28 mouse cellular contexts compared by ENCODE assay signal in genomic region chr9:72878656-72879055, GRCm38 (mm10). TPM values are rescaled to one million over a fixed set of nuclear protein-coding genes. Genes with fewer than 3 reads are reported as not detected.
DNase-seq lines count a peak whose midpoint lies in the region; ATAC-seq and TF ChIP-seq lines count a peak whose summit lies in the region.
"Had no signal": no experiment of that assay in that cellular context is flagged by ENCODE, and none has a peak within 500 bp of the region (broad histone marks: within the 10 kb centered on the region; RNA-seq: fewer than 3 reads in every experiment).

No protein-coding gene starts in this region.

- H3K4me1 ChIP-seq in hindbrain, embryonic 10.5 days (replicated peaks): peaks cover 71% of the 10 kb centered on the region
- H3K4me1 ChIP-seq in hindbrain, embryonic 14.5 days (replicated peaks; ENCODE audit: control insufficient read depth, insufficient read depth, low read length): peaks cover 17% of the 10 kb centered on the region
- H3K4me1 ChIP-seq in midbrain, embryonic 10.5 days: peaks cover 73% of the 10 kb centered on the region
- H3K4me1 ChIP-seq in midbrain, postnatal 0 days (ENCODE audit: insufficient read depth, low read length): 0 out of 2 replicates have a peak, but pooled peaks cover 3% of the 10 kb centered on the region
- H3K4me1 ChIP-seq in embryonic facial prominence, embryonic 13.5 days: peaks cover 58% of the 10 kb centered on the region

- no peak for ATAC-seq in hindbrain, embryonic 14.5 days (ENCODE audit: low FRiP score)
- ATAC-seq in midbrain, postnatal 0 days (ENCODE audit: low FRiP score): no peak
- ATAC-seq in embryonic facial prominence, embryonic 13.5 days (ENCODE audit: insufficient number of reproducible peaks, insufficient read depth, low FRiP score, low TSS enrichment, low read depth): no peak
- ATAC-seq: activated CD4-positive, CD25-positive, alpha-beta regulatory T cell, adult 4 months; liver, postnatal 0 days had no signal

- H3K27ac ChIP-seq in hindbrain, embryonic 10.5 days: peak overlapping the region; percentile 93
- H3K27ac ChIP-seq in hindbrain, embryonic 14.5 days: no peak overlapping the region
- peak overlapping the region; percentile 91 for H3K27ac ChIP-seq in midbrain, embryonic 10.5 days (replicated peaks)
- H3K27ac ChIP-seq in midbrain, postnatal 0 days (ENCODE audit: low read depth, low read length): no peak overlapping the region
- peak overlapping the region; percentile 72; the same call in 1 of the 2 replicates for H3K27ac ChIP-seq in embryonic facial prominence, embryonic 13.5 days
- H3K27ac ChIP-seq: hindbrain, embryonic 15.5 days; left cerebral cortex, adult 2 months had no signal

- no peaks in the 10 kb centered on the region for H3K9me3 ChIP-seq in hindbrain, embryonic 10.5 days
- H3K9me3 ChIP-seq in hindbrain, embryonic 14.5 days (ENCODE audit: control insufficient read depth, low read length): no peaks in the 10 kb centered on the region
- no peaks in the 10 kb centered on the region for H3K9me3 ChIP-seq in midbrain, embryonic 10.5 days (replicated peaks)
- H3K9me3 ChIP-seq in midbrain, postnatal 0 days (ENCODE audit: low read length): no peaks in the 10 kb centered on the region
- H3K9me3 ChIP-seq in embryonic facial prominence, embryonic 13.5 days: no peaks in the 10 kb centered on the region
- H3K9me3 ChIP-seq: forebrain, embryonic 12.5 days; heart, embryonic 12.5 days; hindbrain, embryonic 15.5 days had no signal

- H3K27me3 ChIP-seq in hindbrain, embryonic 10.5 days (ENCODE audit: insufficient read depth, poor library complexity, severe bottlenecking): no peaks in the 10 kb centered on the region
- no peaks in the 10 kb centered on the region for H3K27me3 ChIP-seq in hindbrain, embryonic 14.5 days (ENCODE audit: control insufficient read depth, insufficient read depth, low read length)
- no peaks in the 10 kb centered on the region for H3K27me3 ChIP-seq in midbrain, embryonic 10.5 days (ENCODE audit: low read depth, poor library complexity, severe bottlenecking)
- no peaks in the 10 kb centered on the region for H3K27me3 ChIP-seq in midbrain, postnatal 0 days (ENCODE audit: insufficient read depth, low read length)
- no peaks in the 10 kb centered on the region for H3K27me3 ChIP-seq in embryonic facial prominence, embryonic 13.5 days
- H3K27me3 ChIP-seq: heart, embryonic 12.5 days; hindbrain, embryonic 15.5 days had no signal

- no peak overlapping the region for H3K9ac ChIP-seq in hindbrain, embryonic 14.5 days
- H3K9ac ChIP-seq in midbrain, postnatal 0 days (replicated peaks; ENCODE audit: low read length, poor library complexity, severe bottlenecking): no peak overlapping the region
- no peak overlapping the region for H3K9ac ChIP-seq in embryonic facial prominence, embryonic 13.5 days
- H3K9ac ChIP-seq: forebrain, embryonic 12.5 days; heart, embryonic 12.5 days; hindbrain, embryonic 15.5 days; liver, postnatal 0 days had no signal

- H3K4me2 ChIP-seq in hindbrain, embryonic 14.5 days (replicated peaks): no peak overlapping the region
- no peak overlapping the region for H3K4me2 ChIP-seq in midbrain, postnatal 0 days (ENCODE audit: low read depth, low read length, poor library complexity, severe bottlenecking)
- H3K4me2 ChIP-seq in embryonic facial prominence, embryonic 13.5 days: peak overlapping the region; percentile 7; the same call in 1 of the 2 replicates
- H3K4me2 ChIP-seq: forebrain, embryonic 12.5 days; heart, embryonic 12.5 days; liver, embryonic 11.5 days had no signal

- H3K4me3 ChIP-seq in hindbrain, embryonic 10.5 days: no peak overlapping the region
- H3K4me3 ChIP-seq in hindbrain, embryonic 14.5 days (replicated peaks; ENCODE audit: low read length): no peak overlapping the region
- H3K4me3 ChIP-seq in midbrain, embryonic 10.5 days: no peak overlapping the region
- H3K4me3 ChIP-seq in midbrain, postnatal 0 days (ENCODE audit: low read depth, low read length): no peak overlapping the region
- no peak overlapping the region for H3K4me3 ChIP-seq in embryonic facial prominence, embryonic 13.5 days
- H3K4me3 ChIP-seq: forebrain, embryonic 12.5 days; heart, embryonic 12.5 days; hindbrain, embryonic 15.5 days; left cerebral cortex, adult 2 months; myocyte had no signal

- peak; percentile 36 for DNase-seq in embryo, embryonic 10.5 days (ENCODE audit: low spot score)
- DNase-seq in embryo, embryonic 10 days (ENCODE audit: low spot score): no peak
- DNase-seq in hindbrain, embryonic 10.5 days (ENCODE audit: low spot score): no peak
- DNase-seq in hindbrain, embryonic 14.5 days (ENCODE audit: low spot score): no peak
- DNase-seq in midbrain, embryonic 10.5 days (ENCODE audit: low spot score): no peak
- no peak for DNase-seq in midbrain, postnatal 0 days (ENCODE audit: low spot score)
- no peak for DNase-seq in testis, postnatal 10 days (ENCODE audit: low spot score)
- DNase-seq: adrenal gland, adult 8-10 months; cerebellum, adult 11-12 months; cerebellum, postnatal 10 days; gastrocnemius, postnatal 36 days; heart, postnatal 10 days; kidney, adult 11 months; left cerebral cortex, postnatal 4 days; liver, postnatal 0 days; lung, postnatal 10 days; midbrain, embryonic 14.5 days; right cerebral cortex, postnatal 14 days; thymus, postnatal 25 days had no signal

- 42% methylated on average over 6 of the region's 6 CpGs for WGBS in hindbrain, embryonic 10.5 days
- WGBS in hindbrain, embryonic 14.5 days: 36% methylated on average over 6 of the region's 6 CpGs
- WGBS in midbrain, embryonic 10.5 days: 47% methylated on average over 6 of the region's 6 CpGs
- WGBS in midbrain, postnatal 0 days: 50% methylated on average over 6 of the region's 6 CpGs
- 37% methylated on average over 6 of the region's 6 CpGs for WGBS in embryonic facial prominence, embryonic 13.5 days

- peaks cover 50% of the 10 kb centered on the region for H3K36me3 ChIP-seq in hindbrain, embryonic 10.5 days
- no peaks in the 10 kb centered on the region for H3K36me3 ChIP-seq in hindbrain, embryonic 14.5 days (replicated peaks; ENCODE audit: control insufficient read depth, insufficient read depth)
- H3K36me3 ChIP-seq in midbrain, embryonic 10.5 days: peaks cover 51% of the 10 kb centered on the region
- H3K36me3 ChIP-seq in midbrain, postnatal 0 days (ENCODE audit: insufficient read depth, low read length): no peaks in the 10 kb centered on the region
- no peaks in the 10 kb centered on the region for H3K36me3 ChIP-seq in embryonic facial prominence, embryonic 13.5 days
- H3K36me3 ChIP-seq: forebrain, embryonic 12.5 days; heart, embryonic 12.5 days; hindbrain, embryonic 15.5 days had no signal

- no peak for TF ChIP-seq CTCF in midbrain, postnatal 0 days (IDR thresholded peaks at IDR 0.05)

RNA-seq across cellular contexts. Expression of gene Pygo1, which starts 46.8 kb away (rescaled TPM):
- 5.4 and 6.1 TPM in 2 replicates for polyA plus RNA-seq in hindbrain, embryonic 10.5 days (2016; fragmentation: Nextera tagmentation; extraction: Ambion mirVana)
- 18.1 and 18.3 TPM in 2 replicates for polyA plus RNA-seq in hindbrain, embryonic 14.5 days (2014; fragmentation: Nextera tagmentation; extraction: Ambion mirVana)
- polyA plus RNA-seq in midbrain, embryonic 10.5 days (2016; fragmentation: Nextera tagmentation; extraction: Ambion mirVana): 4.9 and 5.8 TPM in 2 replicates
- 40.1 and 45.9 TPM in 2 replicates for total RNA-seq in midbrain, postnatal 0 days (2014; rRNA removed)
- 8.3 and 9.3 TPM in 2 replicates for polyA plus RNA-seq in midbrain, postnatal 0 days (2015; fragmentation: Nextera tagmentation; extraction: Ambion mirVana)
- 10.6 and 10.8 TPM in 2 replicates for polyA plus RNA-seq in embryonic facial prominence, embryonic 13.5 days (2015; fragmentation: Nextera tagmentation; extraction: Ambion mirVana)
- total RNA-seq: megakaryocyte progenitor cell, adult 5-6 weeks had no signal
- polyA plus RNA-seq: activated CD4-positive, CD25-positive, alpha-beta regulatory T cell, adult 4 months had no signal

Comparison
In these comparisons a context has a peak if more than half of its experiments do, and no peak if none do; other contexts are left out.
1. H3K27ac ChIP-seq: peak in hindbrain, embryonic 10.5 days (single experiment), midbrain, embryonic 10.5 days (single experiment) and embryonic facial prominence, embryonic 13.5 days (single experiment); none in hindbrain, embryonic 14.5 days (single experiment) and midbrain, postnatal 0 days (single experiment).